Mouse (Mus musculus) fibroblast of lung, adult 2 months (primary cell): ENCODE data around the gene Chpf.

ENCODE experiments used
- DNase-seq: peaks from one replicate; pipeline ENCODE4 v3.0.0-alpha.2; 2011; ENCODE audit warnings: low read depth

The Chpf gene

GRCm38 (mm10) chr1:75498897-75499296 is 19.8 kb upstream of the Chpf start:
- no peak for DNase-seq

GRCm38 (mm10) chr1:75494878-75495548 is 15.9 kb upstream of the Chpf start:
- no peak for DNase-seq

DNA sequence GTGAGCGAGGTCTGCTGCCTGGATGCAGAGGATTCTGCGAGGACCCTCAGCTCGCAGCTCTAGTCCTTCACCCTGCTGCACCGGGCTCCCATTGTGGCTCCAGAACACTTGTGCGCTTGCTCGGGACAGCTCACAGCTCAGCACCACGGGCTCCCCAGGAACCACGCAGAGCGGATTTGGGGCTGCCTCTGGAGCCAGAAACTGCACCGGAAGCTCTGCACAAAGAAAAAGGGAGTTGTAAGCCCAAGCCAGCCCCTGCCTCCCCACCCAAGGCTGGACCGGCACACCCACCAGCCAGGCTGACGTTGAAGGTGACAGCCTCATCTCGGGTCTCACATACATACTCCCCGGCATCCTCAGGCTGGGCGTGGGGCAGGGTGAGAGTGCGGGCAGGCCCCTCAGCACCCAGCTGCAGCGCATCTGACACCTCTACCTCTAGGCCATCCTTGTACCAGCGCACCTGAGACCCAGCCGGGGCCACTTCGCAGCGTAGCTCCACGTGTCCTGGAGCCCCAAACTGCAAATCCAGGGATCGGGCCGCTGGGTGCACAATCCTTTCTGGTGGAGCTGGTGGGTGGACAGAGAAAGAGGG is 13.6 kb upstream of the Chpf start:
- no peak for DNase-seq

GRCm38 (mm10) chr1:75490785-75491551 is 11.9 kb upstream of the Chpf start:
- DNase-seq = no peak

- no peak for DNase-seq
These were observed 8.5 kb upstream of the Chpf start for GRCm38 (mm10) chr1:75487405-75488161.

GRCm38 (mm10) chr1:75487040-75487404 is 7.9 kb upstream of the Chpf start:
- DNase-seq = no peak

- DNase-seq = no peak
These were observed 7.5 kb upstream of the Chpf start for GRCm38 (mm10) chr1:75486561-75486960.

DNA sequence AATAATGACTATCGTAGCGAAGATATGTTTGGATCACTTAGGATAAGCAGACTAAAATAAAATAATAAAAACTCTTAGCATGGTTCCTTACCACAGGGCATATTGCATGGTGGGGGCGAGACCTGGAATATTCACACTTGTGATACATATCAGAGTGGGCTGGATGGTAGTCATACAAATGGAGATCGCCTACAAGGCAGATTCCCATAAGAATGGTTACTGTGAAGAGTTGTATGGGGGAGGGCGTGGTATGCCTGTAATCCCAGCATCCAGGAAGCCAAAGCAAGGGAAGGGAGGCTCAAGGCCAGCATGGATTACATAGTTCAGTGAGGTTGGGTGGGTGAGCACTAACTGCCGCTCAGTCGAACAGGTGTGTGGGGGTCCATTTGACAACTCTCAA is 1.6 kb upstream of the Chpf start:
- DNase-seq = no peak

DNA sequence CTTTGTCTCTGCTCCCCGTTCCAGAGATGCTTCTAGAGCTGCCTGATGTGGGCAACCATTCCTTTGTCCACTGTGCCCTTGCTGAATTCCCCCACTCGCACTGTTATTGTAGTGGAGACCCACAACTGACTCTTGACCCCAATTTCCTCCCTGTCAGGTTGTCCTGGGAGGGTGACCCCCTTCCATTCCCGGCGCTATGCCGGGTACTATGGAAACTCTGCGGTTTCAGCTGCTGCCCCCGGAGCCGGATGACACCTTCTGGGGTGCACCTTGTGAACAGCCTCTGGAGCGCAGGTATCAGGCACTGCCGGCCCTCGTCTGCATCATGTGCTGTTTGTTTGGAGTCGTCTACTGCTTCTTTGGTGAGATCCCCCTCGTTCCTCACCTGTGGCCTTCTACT is 929 bp upstream of the Chpf start:
- no peak for DNase-seq

DNA sequence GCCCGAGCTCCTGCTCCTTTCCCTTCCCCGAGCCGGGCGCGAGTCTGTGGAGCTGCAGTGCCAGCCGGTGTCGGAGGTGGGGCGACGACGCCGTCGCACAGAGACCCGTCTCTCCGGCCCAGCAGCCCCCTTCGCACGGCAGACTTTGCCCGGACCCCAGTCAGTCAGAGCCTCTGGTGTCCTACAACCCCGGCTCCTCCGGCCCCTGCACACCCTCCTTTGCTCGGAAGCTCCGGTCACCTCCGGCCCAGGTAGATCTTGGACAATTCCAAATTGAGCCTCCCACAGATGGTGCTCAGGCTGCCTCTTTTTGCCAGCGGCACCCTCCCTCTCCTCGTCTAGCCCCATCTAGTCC is 505 bp upstream of the Chpf start:
- DNase-seq = no peak

DNA sequence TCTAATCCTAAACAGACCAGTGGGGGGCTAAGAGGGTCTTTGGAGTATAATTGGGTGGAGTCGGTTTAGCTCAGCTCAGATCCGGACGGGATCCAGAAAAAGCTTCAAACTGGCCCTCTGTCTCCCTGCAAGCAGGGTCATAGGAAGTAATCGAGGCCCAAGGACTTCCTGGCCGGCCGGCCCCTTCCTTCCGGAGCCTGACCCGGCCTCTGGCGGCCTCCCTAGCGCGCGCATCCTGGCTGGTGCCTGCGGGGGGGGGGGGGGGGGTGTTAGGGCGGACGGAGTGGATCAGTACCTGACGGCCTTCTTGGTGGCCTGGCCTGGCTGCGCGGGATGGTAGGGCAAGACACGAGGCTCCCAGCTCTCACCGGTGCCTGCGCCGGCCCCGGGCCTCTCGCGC is 610 bp downstream of the Chpf start:
- no peak for DNase-seq

DNA sequence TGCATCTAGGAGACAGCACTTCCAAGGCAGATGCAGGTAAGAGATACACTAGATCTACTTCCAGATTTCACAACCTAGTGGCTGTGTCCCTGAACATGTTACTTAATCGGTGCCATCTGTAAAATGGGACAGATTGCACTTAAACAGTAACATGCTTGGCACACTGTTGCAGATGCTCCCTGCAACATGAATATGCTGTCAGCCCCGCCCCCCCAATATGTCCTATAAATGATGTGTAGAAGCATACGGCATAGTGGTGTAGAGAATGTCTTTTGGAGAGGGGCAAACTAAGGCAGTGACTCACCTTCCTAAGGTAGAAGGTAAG is 1.2 kb downstream of the Chpf start:
- no peak for DNase-seq

DNA sequence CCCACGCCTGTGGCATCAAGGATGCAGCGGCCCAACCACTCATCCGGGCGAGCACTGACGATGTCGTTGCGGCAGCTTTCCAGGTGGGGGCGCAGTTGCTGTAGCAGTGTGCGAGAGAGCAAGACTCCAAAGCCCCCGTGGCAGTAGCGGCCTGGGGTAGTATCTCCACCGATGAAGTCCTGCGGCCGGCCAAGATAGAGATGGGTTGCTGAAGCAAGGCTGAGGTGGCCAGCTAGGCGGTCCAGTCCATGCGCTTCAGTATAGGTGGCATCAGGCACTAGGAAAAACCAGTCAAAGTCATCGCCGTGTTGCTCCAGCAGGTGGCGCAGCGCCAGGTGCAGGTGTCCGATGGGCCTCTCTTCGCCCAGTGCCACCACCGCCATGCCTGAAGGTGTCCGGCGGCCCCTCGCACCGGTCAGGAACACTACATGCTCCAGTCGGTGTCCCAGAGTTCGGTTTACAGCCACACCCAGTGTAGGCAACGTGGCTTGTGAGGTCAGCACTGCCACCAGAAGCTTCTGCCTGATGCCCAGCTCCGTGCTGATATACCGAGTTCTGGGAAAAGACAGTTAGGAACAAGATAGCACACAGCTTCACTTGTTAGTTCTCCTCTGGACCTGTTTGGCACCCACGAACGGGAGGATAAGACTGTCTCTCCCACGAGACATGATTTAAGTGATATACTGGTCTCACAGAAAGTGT is 1.7 kb downstream of the Chpf start:
- DNase-seq = peak; percentile 37

GRCm38 (mm10) chr1:75476441-75476840 is 2.7 kb downstream of the Chpf start:
- no peak for DNase-seq

DNA sequence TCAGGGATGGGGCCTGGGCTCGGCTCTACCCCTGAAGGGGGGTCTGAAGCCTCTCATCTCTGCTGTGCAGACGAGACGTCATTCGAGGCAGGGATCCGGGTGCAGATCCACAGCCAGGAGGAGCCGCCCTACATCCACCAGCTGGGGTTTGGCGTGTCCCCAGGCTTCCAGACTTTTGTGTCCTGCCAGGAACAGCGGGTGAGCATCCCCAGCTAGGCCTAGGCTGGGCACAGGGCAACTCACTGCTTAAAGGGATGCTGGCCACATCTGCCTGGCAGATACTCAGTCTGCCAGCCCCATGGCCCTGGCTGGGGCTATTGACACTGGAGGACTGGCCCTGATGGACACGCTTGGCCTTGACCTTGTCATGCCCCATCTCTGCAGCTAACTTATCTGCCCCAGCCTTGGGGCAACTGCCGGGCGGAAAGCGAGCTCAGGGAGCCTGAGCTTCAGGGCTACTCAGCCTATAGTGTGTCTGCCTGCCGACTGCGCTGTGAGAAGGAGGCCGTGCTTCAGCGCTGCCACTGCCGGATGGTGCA is 9.8 kb downstream of the Chpf start:
- no peak for DNase-seq

DNA sequence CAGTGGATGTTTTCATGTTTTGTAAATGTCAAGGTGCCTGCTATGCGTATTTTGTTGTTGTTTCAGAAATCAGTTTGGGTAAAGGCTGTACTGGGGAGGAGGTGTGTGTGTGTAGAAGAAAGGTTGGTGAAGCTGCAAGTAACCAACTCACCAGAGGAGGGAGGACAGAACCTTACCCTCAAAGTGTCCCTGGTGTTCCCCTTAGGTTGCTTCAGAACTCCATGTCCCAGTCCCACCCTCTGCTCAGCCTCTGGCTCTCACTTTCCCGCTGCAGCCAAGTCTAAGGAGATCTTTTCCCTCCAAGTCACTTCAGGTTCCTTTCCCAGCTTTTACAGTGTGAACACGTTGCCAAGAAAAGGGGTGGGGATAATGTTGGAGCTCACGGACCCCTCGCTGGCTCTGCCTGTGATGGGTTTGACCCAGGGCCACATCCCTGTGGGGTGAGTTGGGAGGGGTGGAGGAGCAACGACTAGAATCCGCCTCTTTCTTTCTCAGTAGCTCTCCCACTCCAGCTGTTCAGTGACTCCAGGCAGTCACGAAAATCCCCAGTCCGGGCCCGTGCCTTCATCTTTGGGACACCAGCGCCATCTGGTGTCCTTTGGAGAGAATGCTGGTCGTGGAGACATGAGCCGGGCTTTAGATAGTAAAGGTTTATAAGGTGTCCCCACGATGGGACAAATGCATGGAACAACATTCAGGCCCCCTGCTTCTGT is 11.7 kb downstream of the Chpf start:
- no peak for DNase-seq

DNA sequence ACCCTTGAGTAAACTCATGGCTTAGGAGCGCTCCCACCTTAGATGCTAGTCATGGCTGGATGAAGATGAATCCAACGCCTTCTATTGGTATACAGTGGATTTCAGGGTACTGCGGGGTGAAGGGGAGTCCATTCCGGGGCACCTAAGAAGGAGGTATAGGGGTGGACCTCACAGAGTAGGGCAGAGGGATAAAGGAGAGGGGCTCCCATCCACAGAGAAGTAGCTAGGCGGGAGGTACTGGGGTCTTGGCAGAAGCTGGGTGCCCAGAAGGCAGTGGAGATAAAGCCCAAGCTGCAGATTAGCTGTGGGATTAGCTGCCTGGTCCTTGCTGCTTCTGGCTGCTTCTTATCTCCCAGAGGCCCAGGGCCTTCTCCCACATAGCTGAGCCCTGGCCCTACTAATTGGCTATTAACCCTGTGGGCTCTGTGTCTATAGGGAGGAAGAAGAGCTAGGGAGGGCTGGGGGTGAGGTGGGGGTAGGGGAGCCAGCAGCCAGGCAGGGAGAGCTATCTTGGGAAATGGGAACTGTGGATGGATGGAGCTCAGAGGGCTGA is 15.4 kb downstream of the Chpf start:
- DNase-seq = no peak

- no peak for DNase-seq
These were observed 16.5 kb downstream of the Chpf start for GRCm38 (mm10) chr1:75462636-75463035.

GRCm38 (mm10) chr1:75460297-75460696 is 18.8 kb downstream of the Chpf start:
- DNase-seq = no peak

GRCm38 (mm10) chr1:75458789-75459684 is 20.1 kb downstream of the Chpf start:
- no peak for DNase-seq
